Mouse (Mus musculus): ENCODE data around the gene Gm9639. TPM values are rescaled to one million over a fixed set of nuclear protein-coding genes. Genes with fewer than 3 reads are reported as not detected.

Gene Gm9639
- total RNA-seq (2021) (not detected), polyA plus RNA-seq (2012; rRNA removed) (not detected in 2 replicates)
- long read RNA-seq: 0 reads

- intact Hi-C loops (cut with DNase I): loop anchor here (5.0 kb wide), 1 partner anchor 168 kb away; no protein-coding TSS in a partner anchor
- Histone ChIP-seq H3K79me2 (replicated peaks; ENCODE audit: control insufficient read depth, insufficient read depth, low read length) (no peaks in the 10 kb centered on the region), H3K4me3 (no peak within 1 kb of the TSS), H3K27ac (no peak within 1 kb of the TSS), H3K27me3 (ENCODE audit: control insufficient read depth, insufficient read depth, low read length) (no peaks in the 10 kb centered on the region), H3K36me3 (ENCODE audit: control insufficient read depth, insufficient read depth, low read length) (no peaks in the 10 kb centered on the region), H3K9ac (ENCODE audit: low read depth, low read length) (no peak within 1 kb of the TSS), H3K4me1 (ENCODE audit: control insufficient read depth, insufficient read depth, low read length) (no peaks in the 10 kb centered on the region; the same call in 1 of the 2 replicates)
- 48% methylated on average over 2 of the region's 2 CpGs for whole genome bisulfite sequencing
- TF ChIP-seq CTCF (IDR thresholded peaks at IDR 0.05): no peak
- no peak for TF ChIP-seq EP300 (IDR thresholded peaks at IDR 0.05; ENCODE audit: insufficient read depth, low read depth, low read length)
- no peak for TF ChIP-seq POLR2A (IDR thresholded peaks at IDR 0.05; ENCODE audit: insufficient read depth, low read depth, low read length)
- DNase-seq: no peak
Observed at GRCm38 (mm10) chr10:77794976-77795375, at the start of gene Gm9639. Gene Gm9639, minus strand, starts transcription at chr10:77795076.

DNA sequence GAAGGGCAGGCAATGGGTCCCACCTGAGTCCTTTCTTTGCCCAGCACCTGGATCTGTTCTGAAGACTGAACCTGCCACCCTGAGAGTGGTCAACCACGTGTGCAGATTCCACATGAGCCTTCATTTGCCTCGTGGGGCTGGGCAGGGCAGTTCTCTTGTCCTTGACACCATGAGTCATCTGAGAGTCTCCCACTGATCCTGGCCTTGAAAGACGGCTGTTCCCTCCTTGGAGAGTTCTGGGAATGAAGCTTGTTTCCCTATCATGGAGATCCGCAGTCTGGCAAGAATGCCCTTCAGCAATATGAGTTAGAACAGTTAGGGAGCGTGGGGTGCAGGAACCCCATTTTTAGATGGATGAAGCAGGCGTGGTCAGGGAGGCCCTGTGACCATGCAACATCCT, 44.1 kb upstream of the Gm9639 start:
- TF ChIP-seq EP300 (IDR thresholded peaks at IDR 0.05; ENCODE audit: insufficient read depth, low read depth, low read length) (no peak), POLR2A (IDR thresholded peaks at IDR 0.05; ENCODE audit: insufficient read depth, low read depth, low read length) (no peak), CTCF (IDR thresholded peaks at IDR 0.05) (no peak)
- Histone ChIP-seq H3K79me2 (replicated peaks; ENCODE audit: control insufficient read depth, insufficient read depth, low read length) (no peaks in the 10 kb centered on the region), H3K4me3 (no peak overlapping the region), H3K27me3 (ENCODE audit: control insufficient read depth, insufficient read depth, low read length) (no peaks in the 10 kb centered on the region), H3K9ac (ENCODE audit: low read depth, low read length) (no peak overlapping the region), H3K27ac (no peak overlapping the region), H3K4me1 (ENCODE audit: control insufficient read depth, insufficient read depth, low read length) (no peaks in the 10 kb centered on the region), H3K36me3 (ENCODE audit: control insufficient read depth, insufficient read depth, low read length) (no peaks in the 10 kb centered on the region)
- 64% methylated on average over 6 of the region's 6 CpGs for WGBS
- no peak for DNase-seq
- intact Hi-C loops (cut with DNase I): no loop called here

DNA sequence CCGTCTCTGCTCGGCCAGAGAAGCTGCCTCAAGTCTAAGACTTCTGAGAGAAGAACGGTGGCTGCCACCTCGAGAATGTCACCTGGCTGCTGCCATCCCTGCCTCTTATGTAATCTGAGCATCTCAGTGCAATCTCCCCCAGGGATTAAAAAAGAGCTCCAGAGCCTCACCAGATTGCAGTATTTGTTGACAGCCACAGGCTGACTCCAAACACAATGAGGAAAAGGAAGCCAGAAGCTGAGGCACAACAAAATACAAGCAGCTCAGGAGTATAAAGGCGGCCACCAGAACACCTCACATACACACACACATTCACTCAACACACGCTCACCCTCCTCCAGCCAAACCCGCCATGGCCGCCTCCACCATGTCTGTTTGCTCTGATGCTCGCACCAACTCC, 40.8 kb upstream of the Gm9639 start, which contains the start of gene Krtap10-10:
Krtap10-10 (plus strand) TSS at position 301 of the 400 bp plus-strand sequence.
- no peak for DNase-seq
- Histone ChIP-seq H3K79me2 (replicated peaks; ENCODE audit: control insufficient read depth, insufficient read depth, low read length) (no peaks in the 10 kb centered on the region), H3K4me3 (no peak within 1 kb of the TSS), H3K27ac (no peak within 1 kb of the TSS), H3K27me3 (ENCODE audit: control insufficient read depth, insufficient read depth, low read length) (no peaks in the 10 kb centered on the region), H3K9ac (ENCODE audit: low read depth, low read length) (no peak within 1 kb of the TSS), H3K36me3 (ENCODE audit: control insufficient read depth, insufficient read depth, low read length) (no peaks in the 10 kb centered on the region), H3K4me1 (ENCODE audit: control insufficient read depth, insufficient read depth, low read length) (no peaks in the 10 kb centered on the region)
- 60% methylated on average over 9 of the region's 9 CpGs for WGBS
- intact Hi-C loops (cut with DNase I): no loop called here
- no peak for TF ChIP-seq POLR2A (IDR thresholded peaks at IDR 0.05; ENCODE audit: insufficient read depth, low read depth, low read length)
- no peak for TF ChIP-seq CTCF (IDR thresholded peaks at IDR 0.05)
- TF ChIP-seq EP300 (IDR thresholded peaks at IDR 0.05; ENCODE audit: insufficient read depth, low read depth, low read length): no peak

- Histone ChIP-seq H3K79me2 (replicated peaks; ENCODE audit: control insufficient read depth, insufficient read depth, low read length) (no peaks in the 10 kb centered on the region), H3K27ac (no peak within 1 kb of the TSS), H3K27me3 (ENCODE audit: control insufficient read depth, insufficient read depth, low read length) (no peaks in the 10 kb centered on the region), H3K36me3 (ENCODE audit: control insufficient read depth, insufficient read depth, low read length) (no peaks in the 10 kb centered on the region), H3K4me3 (no peak within 1 kb of the TSS), H3K9ac (ENCODE audit: low read depth, low read length) (no peak within 1 kb of the TSS), H3K4me1 (ENCODE audit: control insufficient read depth, insufficient read depth, low read length) (no peaks in the 10 kb centered on the region)
- no peak for TF ChIP-seq POLR2A (IDR thresholded peaks at IDR 0.05; ENCODE audit: insufficient read depth, low read depth, low read length)
- TF ChIP-seq EP300 (IDR thresholded peaks at IDR 0.05; ENCODE audit: insufficient read depth, low read depth, low read length): no peak
- no peak for TF ChIP-seq CTCF (IDR thresholded peaks at IDR 0.05)
- DNase-seq: no peak
- intact Hi-C loops (cut with DNase I): no loop called here
- 57% methylated on average over 6 of the region's 6 CpGs for WGBS
Observed at GRCm38 (mm10) chr10:77826951-77827350, 32.1 kb upstream of the Gm9639 start, which contains the start of gene Krtap10-4. Gene Krtap10-4, minus strand, starts transcription at chr10:77827095.

GRCm38 (mm10) chr10:77819203-77819602, 24.3 kb upstream of the Gm9639 start:
- Histone ChIP-seq H3K27ac (no peak overlapping the region), H3K9ac (ENCODE audit: low read depth, low read length) (no peak overlapping the region), H3K27me3 (ENCODE audit: control insufficient read depth, insufficient read depth, low read length) (no peaks in the 10 kb centered on the region), H3K79me2 (replicated peaks; ENCODE audit: control insufficient read depth, insufficient read depth, low read length) (no peaks in the 10 kb centered on the region), H3K36me3 (ENCODE audit: control insufficient read depth, insufficient read depth, low read length) (no peaks in the 10 kb centered on the region), H3K4me3 (no peak overlapping the region), H3K4me1 (ENCODE audit: control insufficient read depth, insufficient read depth, low read length) (no peaks in the 10 kb centered on the region)
- intact Hi-C loops (cut with DNase I): loop anchor here (5.0 kb wide), 1 partner anchor 192 kb away; no protein-coding TSS in a partner anchor
- 46% methylated on average over 4 of the region's 4 CpGs for WGBS
- TF ChIP-seq POLR2A (IDR thresholded peaks at IDR 0.05; ENCODE audit: insufficient read depth, low read depth, low read length) (no peak), CTCF (IDR thresholded peaks at IDR 0.05) (no peak), EP300 (IDR thresholded peaks at IDR 0.05; ENCODE audit: insufficient read depth, low read depth, low read length) (no peak)
- no peak for DNase-seq

DNA sequence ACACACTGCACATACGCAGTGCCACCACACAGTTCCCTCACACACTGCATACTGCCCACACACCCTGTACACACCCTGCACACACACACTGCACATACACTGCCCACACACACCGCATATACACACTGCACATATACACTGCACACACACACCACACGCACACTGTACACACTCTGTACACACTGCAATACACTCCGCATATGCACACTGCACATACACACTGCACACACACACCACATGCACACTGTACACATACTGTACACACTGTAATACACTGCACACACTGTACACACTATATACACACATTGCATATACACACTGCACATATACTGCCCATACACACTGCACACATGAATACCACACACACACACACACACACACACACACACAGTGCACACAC, 23.6 kb upstream of the Gm9639 start:
- 93% methylated on average over 4 of the region's 4 CpGs for WGBS
- H3K9ac ChIP-seq (ENCODE audit: low read depth, low read length): no peak overlapping the region
- no peaks in the 10 kb centered on the region for H3K4me1 ChIP-seq (ENCODE audit: control insufficient read depth, insufficient read depth, low read length)
- TF ChIP-seq EP300 (IDR thresholded peaks at IDR 0.05; ENCODE audit: insufficient read depth, low read depth, low read length) (no peak), POLR2A (IDR thresholded peaks at IDR 0.05; ENCODE audit: insufficient read depth, low read depth, low read length) (no peak)
- no peak for DNase-seq
- H3K4me3 ChIP-seq: no peak overlapping the region
- no peaks in the 10 kb centered on the region for H3K36me3 ChIP-seq (ENCODE audit: control insufficient read depth, insufficient read depth, low read length)
- no peaks in the 10 kb centered on the region for H3K79me2 ChIP-seq (replicated peaks; ENCODE audit: control insufficient read depth, insufficient read depth, low read length)
- no peaks in the 10 kb centered on the region for H3K27me3 ChIP-seq (ENCODE audit: control insufficient read depth, insufficient read depth, low read length)
- intact Hi-C loops (cut with DNase I): loop anchor here (5.0 kb wide), 1 partner anchor 191 kb away; no protein-coding TSS in a partner anchor
- no peak overlapping the region for H3K27ac ChIP-seq
